Mouse (Mus musculus): ENCODE measurements around the gene Cyyr1.

DNA sequence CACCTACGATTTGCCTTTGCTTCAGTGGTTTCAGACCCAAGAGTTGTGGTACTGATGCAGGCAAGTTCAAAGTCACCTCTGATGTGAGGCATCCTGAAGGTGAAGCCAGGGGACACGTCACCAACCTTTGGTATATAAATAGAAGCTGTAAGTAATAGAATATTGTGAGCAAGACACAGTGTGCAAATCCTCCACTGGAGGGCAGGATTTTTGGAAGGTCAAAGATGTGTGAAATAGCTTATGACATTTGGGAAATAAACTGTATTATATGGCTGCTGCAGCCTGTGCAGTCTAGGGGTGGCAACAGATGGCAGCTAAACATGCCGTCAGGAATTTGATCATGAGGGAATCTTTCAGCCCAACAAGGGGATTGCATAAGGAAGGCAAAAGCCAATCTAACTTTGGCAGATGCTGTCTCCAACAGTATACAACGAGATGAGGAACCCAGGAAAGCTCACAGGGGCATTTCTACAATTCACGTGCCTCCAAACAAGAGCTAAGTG is 65.0 kb downstream of the Cyyr1 start:
- no peak for TF ChIP-seq POLR2A (IDR thresholded peaks at IDR 0.05; ENCODE audit: insufficient read length, low read depth)
- no peak for TF ChIP-seq CEBPB (IDR thresholded peaks at IDR 0.05; ENCODE audit: insufficient read depth, poor library complexity, severe bottlenecking)
- TF ChIP-seq E2F4 (IDR thresholded peaks at IDR 0.05; ENCODE audit: insufficient read depth) = no peak
- no peak for TF ChIP-seq TCF12 (IDR thresholded peaks at IDR 0.05; ENCODE audit: insufficient read depth, poor library complexity, severe bottlenecking)
- TF ChIP-seq MAX (IDR thresholded peaks at IDR 0.05; ENCODE audit: low read depth) = no peak
- TF ChIP-seq MYOD1 (IDR thresholded peaks at IDR 0.05; ENCODE audit: control insufficient read depth in 1 of 3, insufficient read length in 2 of 3, low read depth in 2 of 3) = no peak
- TF ChIP-seq POLR2AphosphoS2 (IDR thresholded peaks at IDR 0.05; ENCODE audit: insufficient read length, low read depth) = no peak
